Mouse (Mus musculus) intestine, postnatal 0 days (tissue): ENCODE results near the gene Mtm1. TPM values are rescaled to one million over a fixed set of nuclear protein-coding genes. Genes with fewer than 3 reads are reported as not detected.

Source experiments
- ATAC-seq: fragments of 200-750 bp; cut with Nextera tagmentation; 2 replicates; pipeline ENCODE4 v1.8.0; 2017; ENCODE audit warnings: mild to moderate bottlenecking, moderate TSS enrichment, moderate library complexity
- H3K27ac ChIP-seq: fragments of 300-500 bp; sonication (generic); 2 replicates; pipeline ENCODE4 v1.5.1; 2014; ENCODE audit warnings: mild to moderate bottlenecking, low read depth, low read length, moderate library complexity
- H3K27me3 ChIP-seq: fragments of 300-500 bp; sonication (generic); replicated peaks from 2 replicates; pipeline ENCODE4 v1.6.1; 2014; ENCODE audit warnings: low read length, mixed read lengths; ENCODE audit not compliant: control insufficient read depth, insufficient read depth
- H3K36me3 ChIP-seq: fragments of 300-500 bp; sonication (generic); 2 replicates; pipeline ENCODE4 v1.6.1; 2014; ENCODE audit warnings: mild to moderate bottlenecking, moderate library complexity; ENCODE audit not compliant: control insufficient read depth, insufficient read depth
- H3K4me1 ChIP-seq: fragments of 300-500 bp; sonication (generic); replicated peaks from 2 replicates; pipeline ENCODE4 v1.6.1; 2014; ENCODE audit warnings: antibody characterized with exemption, low read length, mixed read lengths; ENCODE audit not compliant: control insufficient read depth, insufficient read depth
- H3K4me2 ChIP-seq: fragments of 300-500 bp; sonication (generic); replicated peaks from 2 replicates; pipeline ENCODE4 v1.6.1; 2014; ENCODE audit warnings: low read depth, mild to moderate bottlenecking, moderate library complexity
- H3K4me3 ChIP-seq: fragments of 300-500 bp; sonication (generic); 2 replicates; pipeline ENCODE4 v1.5.1; 2014; ENCODE audit warnings: low read depth, low read length
- H3K9ac ChIP-seq: fragments of 300-500 bp; sonication (generic); 2 replicates; pipeline ENCODE4 v1.6.1; 2014; ENCODE audit warnings: mild to moderate bottlenecking, low read depth, low read length
- H3K9me3 ChIP-seq: fragments of 300-500 bp; sonication (generic); 2 replicates; pipeline ENCODE4 v1.6.1; 2016; ENCODE audit warnings: mixed run types; ENCODE audit not compliant: control insufficient read depth
- CTCF ChIP-seq: sonication (generic); IDR thresholded peaks from 2 replicates; pipeline ENCODE4 v1.5.1; 2016; ENCODE audit warnings: low read depth, mild to moderate bottlenecking, control low read depth, antibody characterized with exemption, moderate library complexity
- WGBS: fragments of 180-500 bp; shearing (Covaris S2); extraction: QIAGEN DNeasy Blood & Tissue Kit; methylation state at CpG from one replicate; pipeline ENCODE4 v1.1.7; 2014; 5-methylcytosine and 5-hydroxymethylcytosine counted together
- polyA plus RNA-seq: library from polyadenylated mRNA; unstranded; fragments of >200 nt; fragmentation: Nextera tagmentation; extraction: Ambion mirVana; gene quantifications from 2 replicates; pipeline ENCODE4 v1.2.1, GENCODE M21; 2015

Gene Mtm1
- 17.8 and 18.0 TPM in 2 replicates for polyA plus RNA-seq

GRCm38 (mm10) chrX:71210467-71210866 is at the start of gene Mtm1:
Gene Mtm1, plus strand, starts transcription at chrX:71210767.
- H3K27ac ChIP-seq, result no peak within 1 kb of the TSS
- no peak within 1 kb of the TSS for H3K9ac ChIP-seq
- no peak for ATAC-seq
- no peak within 1 kb of the TSS for H3K4me3 ChIP-seq
- 97% methylated on average over 1 of the region's 1 CpGs for WGBS
- no peaks in the 10 kb centered on the region for H3K9me3 ChIP-seq
- no peak for TF ChIP-seq CTCF
- no peaks in the 10 kb centered on the region for H3K4me1 ChIP-seq
- no peak within 1 kb of the TSS for H3K4me2 ChIP-seq
- no peaks in the 10 kb centered on the region for H3K27me3 ChIP-seq
- no peaks in the 10 kb centered on the region for H3K36me3 ChIP-seq

- Histone ChIP-seq H3K9ac (no peak overlapping the region), H3K9me3 (no peaks in the 10 kb centered on the region), H3K4me2 (no peak overlapping the region), H3K27me3 (no peaks in the 10 kb centered on the region), H3K36me3 (no peaks in the 10 kb centered on the region), H3K4me1 (no peaks in the 10 kb centered on the region), H3K27ac (no peak overlapping the region), H3K4me3 (no peak overlapping the region)
- TF ChIP-seq CTCF, result no peak
- 92% methylated on average over 3 of the region's 3 CpGs for WGBS
- ATAC-seq, result no peak
Observed at GRCm38 (mm10) chrX:71181526-71181925, 29.0 kb upstream of the Mtm1 start.

GRCm38 (mm10) chrX:71183671-71184070 is 26.9 kb upstream of the Mtm1 start:
- 85% methylated on average over 4 of the region's 4 CpGs for WGBS
- Histone ChIP-seq H3K4me3 (no peak overlapping the region), H3K9ac (no peak overlapping the region), H3K27me3 (no peaks in the 10 kb centered on the region), H3K27ac (no peak overlapping the region), H3K4me1 (no peaks in the 10 kb centered on the region), H3K4me2 (no peak overlapping the region), H3K36me3 (no peaks in the 10 kb centered on the region), H3K9me3 (no peaks in the 10 kb centered on the region)
- TF ChIP-seq CTCF, result no peak
- no peak for ATAC-seq

DNA sequence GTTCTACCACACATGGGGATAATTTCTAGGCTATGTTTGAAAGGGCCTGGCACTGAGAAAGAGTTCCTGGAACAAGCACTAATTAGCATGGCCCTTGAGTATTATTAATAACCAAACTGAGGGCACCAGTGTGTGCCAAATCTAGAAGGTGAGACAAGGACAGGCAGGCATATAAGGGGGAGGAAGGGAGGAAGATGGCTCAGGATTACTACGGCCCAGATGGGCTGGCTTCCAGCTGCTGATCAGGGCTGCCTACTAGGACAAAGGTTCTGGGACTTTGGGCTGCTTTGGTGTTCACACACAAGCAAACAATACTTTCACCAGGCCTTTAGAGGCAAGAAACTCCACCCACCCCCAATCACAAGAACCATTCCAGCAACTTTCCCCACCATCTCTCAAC is 24.2 kb upstream of the Mtm1 start:
- ATAC-seq, result no peak
- 73% methylated on average over 1 of the region's 1 CpGs for WGBS
- Histone ChIP-seq H3K4me2 (no peak overlapping the region), H3K27me3 (no peaks in the 10 kb centered on the region), H3K9me3 (no peaks in the 10 kb centered on the region), H3K36me3 (no peaks in the 10 kb centered on the region), H3K4me1 (no peaks in the 10 kb centered on the region), H3K9ac (no peak overlapping the region), H3K27ac (no peak overlapping the region), H3K4me3 (no peak overlapping the region)
- TF ChIP-seq CTCF, result no peak

- H3K4me1 ChIP-seq, result no peaks in the 10 kb centered on the region
- H3K27me3 ChIP-seq, result no peaks in the 10 kb centered on the region
- H3K27ac ChIP-seq, result no peak overlapping the region
- H3K9ac ChIP-seq, result no peak overlapping the region
- no peaks in the 10 kb centered on the region for H3K36me3 ChIP-seq
- ATAC-seq, result no peak
- no peak overlapping the region for H3K4me3 ChIP-seq
- TF ChIP-seq CTCF, result no peak
- H3K4me2 ChIP-seq, result no peak overlapping the region
- 58% methylated on average over 2 of the region's 2 CpGs for WGBS
- no peaks in the 10 kb centered on the region for H3K9me3 ChIP-seq
Observed at GRCm38 (mm10) chrX:71204776-71205175, 5.8 kb upstream of the Mtm1 start.

DNA sequence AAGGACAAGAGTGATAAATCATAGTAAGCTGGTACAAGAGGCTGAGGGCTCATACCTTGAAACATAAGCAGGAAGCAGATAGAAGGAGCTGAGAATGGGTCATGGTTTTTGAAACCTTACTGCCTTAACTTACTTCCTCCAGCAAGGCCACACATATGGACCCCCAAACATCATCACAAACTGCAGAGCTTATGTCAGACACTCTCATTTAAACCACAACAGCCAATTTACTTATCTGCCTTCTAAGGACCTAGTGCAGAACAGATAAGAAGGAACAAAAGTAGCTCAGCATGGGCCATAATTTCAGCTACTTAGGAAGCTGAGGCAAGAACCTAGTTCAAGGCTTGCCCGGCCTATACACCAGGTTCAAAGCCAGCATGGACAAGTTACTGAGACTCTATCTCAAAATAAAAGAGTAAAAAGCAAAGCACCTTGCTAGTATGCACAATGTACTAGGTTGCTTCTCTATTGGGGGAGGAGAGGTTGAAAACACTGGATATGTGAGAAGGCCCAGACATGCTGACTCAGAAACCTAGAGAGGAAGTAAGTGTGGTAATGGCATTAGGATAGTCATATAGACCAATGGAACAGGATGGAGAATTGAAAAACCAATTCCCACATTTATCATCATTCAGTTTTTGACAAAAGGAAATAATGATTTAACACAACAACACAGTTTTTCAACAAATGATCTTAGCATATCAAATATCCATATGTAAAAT is 4.6 kb upstream of the Mtm1 start:
- no peak overlapping the region for H3K27ac ChIP-seq
- H3K4me1 ChIP-seq, result no peaks in the 10 kb centered on the region
- 94% methylated on average over 1 of the region's 1 CpGs for WGBS
- H3K27me3 ChIP-seq, result no peaks in the 10 kb centered on the region
- no peak for TF ChIP-seq CTCF
- H3K4me3 ChIP-seq, result no peak overlapping the region
- H3K4me2 ChIP-seq, result no peak overlapping the region
- no peak for ATAC-seq
- H3K36me3 ChIP-seq, result no peaks in the 10 kb centered on the region
- H3K9ac ChIP-seq, result no peak overlapping the region
- no peaks in the 10 kb centered on the region for H3K9me3 ChIP-seq
